Mouse (Mus musculus): Measurements from ENCODE around the gene Zar1l. TPM values are rescaled to one million over a fixed set of nuclear protein-coding genes. Genes with fewer than 3 reads are reported as not detected.

Gene Zar1l
- polyA plus RNA-seq (2015; fragmentation: Nextera tagmentation; extraction: Ambion mirVana) = not detected in 2 replicates

- Histone ChIP-seq H3K9me3 (replicated peaks) (no peaks in the 10 kb centered on the region), H3K27ac (no peak within 1 kb of the TSS), H3K4me2 (no peak within 1 kb of the TSS), H3K27me3 (no peaks in the 10 kb centered on the region), H3K36me3 (no peaks in the 10 kb centered on the region), H3K9ac (no peak within 1 kb of the TSS), H3K4me3 (replicated peaks) (no peak within 1 kb of the TSS), H3K4me1 (peaks cover 4% of the 10 kb centered on the region; the same call in 1 of the 2 replicates)
- ATAC-seq (replicated peaks; ENCODE audit: low FRiP score) = no peak
- 61% methylated on average over 4 of the region's 4 CpGs for WGBS
Observed at GRCm38 (mm10) chr5:150518064-150518463, at the start of gene Zar1l. Gene Zar1l, minus strand, starts transcription at chr5:150518164.

- Histone ChIP-seq H3K4me2 (no peak overlapping the region), H3K4me1 (no peaks in the 10 kb centered on the region), H3K27ac (no peak overlapping the region), H3K9ac (no peak overlapping the region), H3K36me3 (peaks cover 66% of the 10 kb centered on the region), H3K27me3 (no peaks in the 10 kb centered on the region), H3K4me3 (replicated peaks) (no peak overlapping the region), H3K9me3 (replicated peaks) (no peaks in the 10 kb centered on the region)
- 87% methylated on average over 5 of the region's 5 CpGs for WGBS
- no peak for ATAC-seq (replicated peaks; ENCODE audit: low FRiP score)
Observed at GRCm38 (mm10) chr5:150566971-150567370, 49.0 kb upstream of the Zar1l start.

- no peak overlapping the region for H3K9ac ChIP-seq
- H3K4me3 ChIP-seq (replicated peaks) = no peak overlapping the region
- peaks cover 68% of the 10 kb centered on the region for H3K36me3 ChIP-seq
- no peaks in the 10 kb centered on the region for H3K27me3 ChIP-seq
- no peaks in the 10 kb centered on the region for H3K9me3 ChIP-seq (replicated peaks)
- H3K4me1 ChIP-seq = no peaks in the 10 kb centered on the region
- H3K4me2 ChIP-seq = no peak overlapping the region
- WGBS = 71% methylated on average over 3 of the region's 3 CpGs
- no peak for ATAC-seq (replicated peaks; ENCODE audit: low FRiP score)
- no peak overlapping the region for H3K27ac ChIP-seq
Observed at GRCm38 (mm10) chr5:150566226-150566625, 48.3 kb upstream of the Zar1l start.

- peaks cover 76% of the 10 kb centered on the region for H3K36me3 ChIP-seq
- no peaks in the 10 kb centered on the region for H3K9me3 ChIP-seq (replicated peaks)
- H3K4me1 ChIP-seq = no peaks in the 10 kb centered on the region
- no peak overlapping the region for H3K4me2 ChIP-seq
- no peak overlapping the region for H3K27ac ChIP-seq
- no peak overlapping the region for H3K9ac ChIP-seq
- H3K27me3 ChIP-seq = no peaks in the 10 kb centered on the region
- no peak overlapping the region for H3K4me3 ChIP-seq (replicated peaks)
- ATAC-seq (replicated peaks; ENCODE audit: low FRiP score) = no peak
- 98% methylated on average over 6 of the region's 6 CpGs for WGBS
Observed at GRCm38 (mm10) chr5:150564426-150564825, 46.5 kb upstream of the Zar1l start.

- Histone ChIP-seq H3K27ac (no peak overlapping the region), H3K9ac (no peak overlapping the region), H3K9me3 (replicated peaks) (no peaks in the 10 kb centered on the region), H3K4me1 (no peaks in the 10 kb centered on the region), H3K27me3 (no peaks in the 10 kb centered on the region), H3K4me2 (no peak overlapping the region), H3K36me3 (peaks cover 80% of the 10 kb centered on the region), H3K4me3 (replicated peaks) (no peak overlapping the region)
- no peak for ATAC-seq (replicated peaks; ENCODE audit: low FRiP score)
- 90% methylated on average over 5 of the region's 5 CpGs for WGBS
Observed at GRCm38 (mm10) chr5:150561783-150562182, 43.8 kb upstream of the Zar1l start.

GRCm38 (mm10) chr5:150561376-150561775, 43.4 kb upstream of the Zar1l start:
- H3K4me2 ChIP-seq = no peak overlapping the region
- no peak overlapping the region for H3K27ac ChIP-seq
- no peaks in the 10 kb centered on the region for H3K9me3 ChIP-seq (replicated peaks)
- no peaks in the 10 kb centered on the region for H3K27me3 ChIP-seq
- H3K4me3 ChIP-seq (replicated peaks) = no peak overlapping the region
- ATAC-seq (replicated peaks; ENCODE audit: low FRiP score) = no peak
- no peaks in the 10 kb centered on the region for H3K4me1 ChIP-seq
- H3K36me3 ChIP-seq = peaks cover 78% of the 10 kb centered on the region
- H3K9ac ChIP-seq = no peak overlapping the region

- Histone ChIP-seq H3K27ac (no peak overlapping the region), H3K9ac (no peak overlapping the region), H3K4me1 (no peaks in the 10 kb centered on the region), H3K4me2 (no peak overlapping the region), H3K9me3 (replicated peaks) (no peaks in the 10 kb centered on the region), H3K27me3 (no peaks in the 10 kb centered on the region), H3K36me3 (peaks cover 79% of the 10 kb centered on the region), H3K4me3 (replicated peaks) (no peak overlapping the region)
- ATAC-seq (replicated peaks; ENCODE audit: low FRiP score) = no peak
- 95% methylated on average over 5 of the region's 5 CpGs for WGBS
Observed at GRCm38 (mm10) chr5:150560851-150561250, 42.9 kb upstream of the Zar1l start.

- H3K4me3 ChIP-seq (replicated peaks) = no peak overlapping the region
- ATAC-seq (replicated peaks; ENCODE audit: low FRiP score) = no peak
- H3K9me3 ChIP-seq (replicated peaks) = no peaks in the 10 kb centered on the region
- H3K27me3 ChIP-seq = no peaks in the 10 kb centered on the region
- H3K4me1 ChIP-seq = no peaks in the 10 kb centered on the region
- no peak overlapping the region for H3K4me2 ChIP-seq
- peaks cover 85% of the 10 kb centered on the region for H3K36me3 ChIP-seq
- no peak overlapping the region for H3K27ac ChIP-seq
- no peak overlapping the region for H3K9ac ChIP-seq
- 96% methylated on average over 6 of the region's 6 CpGs for WGBS
Observed at GRCm38 (mm10) chr5:150559519-150560103, 41.6 kb upstream of the Zar1l start.

- H3K36me3 ChIP-seq = peaks cover 54% of the 10 kb centered on the region
Observed at GRCm38 (mm10) chr5:150551637-150552036, 33.7 kb upstream of the Zar1l start.

GRCm38 (mm10) chr5:150543184-150543583, 25.2 kb upstream of the Zar1l start:
- no peak overlapping the region for H3K4me3 ChIP-seq (replicated peaks)
- H3K27ac ChIP-seq = no peak overlapping the region
- H3K9ac ChIP-seq = no peak overlapping the region
- no peak overlapping the region for H3K4me2 ChIP-seq
- WGBS = 80% methylated on average over 2 of the region's 2 CpGs
- ATAC-seq (replicated peaks; ENCODE audit: low FRiP score) = no peak
- H3K27me3 ChIP-seq = no peaks in the 10 kb centered on the region
- no peaks in the 10 kb centered on the region for H3K9me3 ChIP-seq (replicated peaks)
- no peaks in the 10 kb centered on the region for H3K4me1 ChIP-seq
- peaks cover 28% of the 10 kb centered on the region for H3K36me3 ChIP-seq

More at GRCm38 (mm10) chr5:150551637-150552036, 33.7 kb upstream of the Zar1l start:
- WGBS = 45% methylated on average over 3 of the region's 3 CpGs
- H3K9ac ChIP-seq = no peak overlapping the region
- H3K9me3 ChIP-seq (replicated peaks) = no peaks in the 10 kb centered on the region
- H3K27me3 ChIP-seq = no peaks in the 10 kb centered on the region
- no peak overlapping the region for H3K4me2 ChIP-seq
- H3K27ac ChIP-seq = no peak overlapping the region
- H3K4me3 ChIP-seq (replicated peaks) = no peak overlapping the region
- no peaks in the 10 kb centered on the region for H3K4me1 ChIP-seq
- ATAC-seq (replicated peaks; ENCODE audit: low FRiP score) = no peak

- Histone ChIP-seq H3K36me3 (peaks cover 45% of the 10 kb centered on the region), H3K4me2 (no peak overlapping the region), H3K9me3 (replicated peaks) (no peaks in the 10 kb centered on the region), H3K27me3 (no peaks in the 10 kb centered on the region), H3K4me3 (replicated peaks) (no peak overlapping the region), H3K27ac (no peak overlapping the region), H3K4me1 (no peaks in the 10 kb centered on the region), H3K9ac (no peak overlapping the region)
- ATAC-seq (replicated peaks; ENCODE audit: low FRiP score) = no peak
- WGBS = 93% methylated on average over 1 of the region's 1 CpGs
Observed at GRCm38 (mm10) chr5:150541302-150541701, 23.3 kb upstream of the Zar1l start.

GRCm38 (mm10) chr5:150525239-150525638, 7.3 kb upstream of the Zar1l start:
- 83% methylated on average over 2 of the region's 2 CpGs for WGBS
- no peak overlapping the region for H3K4me3 ChIP-seq (replicated peaks)
- H3K4me2 ChIP-seq = no peak overlapping the region
- peaks cover 5% of the 10 kb centered on the region; the same call in 1 of the 2 replicates for H3K36me3 ChIP-seq
- H3K27ac ChIP-seq = no peak overlapping the region
- peaks cover 11% of the 10 kb centered on the region for H3K4me1 ChIP-seq
- no peaks in the 10 kb centered on the region for H3K9me3 ChIP-seq (replicated peaks)
- no peak overlapping the region for H3K9ac ChIP-seq
- ATAC-seq (replicated peaks; ENCODE audit: low FRiP score) = no peak
- H3K27me3 ChIP-seq = no peaks in the 10 kb centered on the region

- Histone ChIP-seq H3K4me2 (peak overlapping the region; percentile 65), H3K4me1 (peaks cover 11% of the 10 kb centered on the region), H3K27me3 (no peaks in the 10 kb centered on the region), H3K36me3 (no peaks in the 10 kb centered on the region), H3K9ac (peak overlapping the region; percentile 83), H3K27ac (peak overlapping the region; percentile 82), H3K4me3 (replicated peaks) (peak overlapping the region; percentile 71), H3K9me3 (replicated peaks) (no peaks in the 10 kb centered on the region)
- WGBS = 7% methylated on average over 11 of the region's 11 CpGs
- ATAC-seq (replicated peaks; ENCODE audit: low FRiP score) = peak; percentile 61
Observed at GRCm38 (mm10) chr5:150522867-150523234, 4.9 kb upstream of the Zar1l start.
